Mouse (Mus musculus) left cerebral cortex, adult 11 months (tissue): ENCODE data around the gene Cfap43.
"Not testable (repeated sequence)": the region's sequence is repeated elsewhere in the genome, so short reads cannot be mapped to it uniquely, and the experiment has no call there.

Source experiments
- DNase-seq: peaks from one replicate; pipeline ENCODE4 v3.0.0; 2022; ENCODE audit warnings: low spot score

Cfap43 gene

GRCm38 (mm10) chr19:47853951-47854795, 64.9 kb downstream of the Cfap43 start:
- DNase-seq: no peak

- no peak for DNase-seq
Measured at GRCm38 (mm10) chr19:47853053-47853452, 66.0 kb downstream of the Cfap43 start.

GRCm38 (mm10) chr19:47852131-47852530, 67.0 kb downstream of the Cfap43 start:
- not testable (repeated sequence) for DNase-seq

- DNase-seq: no peak
Measured at GRCm38 (mm10) chr19:47849735-47850134, 69.4 kb downstream of the Cfap43 start.

GRCm38 (mm10) chr19:47841234-47841633, 77.9 kb downstream of the Cfap43 start:
- DNase-seq: not testable (repeated sequence)

GRCm38 (mm10) chr19:47837527-47837901, 81.6 kb downstream of the Cfap43 start:
- no peak for DNase-seq

GRCm38 (mm10) chr19:47836701-47837526, 82.2 kb downstream of the Cfap43 start:
- DNase-seq: no peak

GRCm38 (mm10) chr19:47835776-47836175, 83.3 kb downstream of the Cfap43 start:
- DNase-seq: no peak

- no peak for DNase-seq
Measured at GRCm38 (mm10) chr19:47834614-47835013, 84.5 kb downstream of the Cfap43 start.

GRCm38 (mm10) chr19:47832316-47832715, 86.8 kb downstream of the Cfap43 start:
- DNase-seq: no peak

GRCm38 (mm10) chr19:47831111-47831510, 88.0 kb downstream of the Cfap43 start:
- DNase-seq: no peak

GRCm38 (mm10) chr19:47829913-47830450, 89.1 kb downstream of the Cfap43 start:
- no peak for DNase-seq

- DNase-seq: no peak
Measured at GRCm38 (mm10) chr19:47824026-47824425, 95.1 kb downstream of the Cfap43 start.

- no peak for DNase-seq
Measured at GRCm38 (mm10) chr19:47822143-47822796, 96.8 kb downstream of the Cfap43 start.

GRCm38 (mm10) chr19:47821494-47821872, 97.6 kb downstream of the Cfap43 start:
- DNase-seq: no peak

GRCm38 (mm10) chr19:47820832-47821493, 98.1 kb downstream of the Cfap43 start:
- DNase-seq: peak; percentile 62

GRCm38 (mm10) chr19:47817692-47818091, 101.4 kb downstream of the Cfap43 start:
- no peak for DNase-seq

- DNase-seq: no peak
Measured at GRCm38 (mm10) chr19:47814721-47815120, 104.4 kb downstream of the Cfap43 start.

- DNase-seq: no peak
Measured at GRCm38 (mm10) chr19:47812091-47812490, 107.0 kb downstream of the Cfap43 start.

- no peak for DNase-seq
Measured at GRCm38 (mm10) chr19:47798583-47798982, 120.5 kb downstream of the Cfap43 start.

- no peak for DNase-seq
Measured at GRCm38 (mm10) chr19:47796699-47797098, 122.4 kb downstream of the Cfap43 start.
